Mouse (Mus musculus): Measurements from ENCODE around the gene Tagln2. TPM values are rescaled to one million over a fixed set of nuclear protein-coding genes. Genes with fewer than 3 reads are reported as not detected.

Gene Tagln2
- polyA plus RNA-seq (2014; fragmentation: Nextera tagmentation; extraction: Ambion mirVana): 56.7 and 61.7 TPM in 2 replicates

DNA sequence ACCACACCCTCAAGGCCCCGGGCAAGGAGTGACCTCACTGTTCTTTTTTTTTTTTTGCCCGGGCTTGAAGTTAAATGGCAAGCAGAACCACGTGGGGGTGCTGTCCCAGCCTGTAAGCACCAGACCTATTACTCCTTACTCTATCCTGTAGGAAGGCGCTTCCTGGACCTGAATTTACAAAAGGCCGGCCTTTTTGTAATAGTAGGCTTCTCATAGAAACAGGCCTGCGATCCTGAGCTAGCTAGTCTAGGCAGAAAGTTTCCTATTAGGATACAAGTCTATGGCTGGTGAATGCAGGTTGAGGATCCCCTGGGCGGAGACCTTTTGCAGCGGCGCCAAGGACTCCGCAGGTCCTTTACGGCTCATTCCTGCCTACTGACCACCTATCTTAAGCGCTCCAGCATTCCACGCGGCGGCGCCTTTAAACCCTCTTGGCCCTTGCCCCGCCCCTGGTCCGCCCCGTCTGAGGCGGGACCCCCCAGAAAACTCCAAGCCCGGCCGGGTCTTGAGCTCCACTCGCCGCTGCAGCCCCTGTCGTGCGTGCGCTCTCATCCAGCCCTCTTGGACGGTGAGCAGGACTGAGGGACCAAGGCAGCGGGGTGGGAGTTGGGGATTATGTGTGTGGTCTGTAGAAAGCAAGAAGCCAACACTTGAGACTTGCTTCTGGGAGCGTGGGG lies at the start of gene Tagln2:
TSS of gene Tagln2 (plus strand) at position 283 of the 677 bp plus-strand sequence.
- 1% methylated on average over 30 of the region's 30 CpGs for WGBS
- Histone ChIP-seq H3K27me3 (ENCODE audit: control insufficient read depth, insufficient read depth, low read length) (peaks cover 7% of the 10 kb centered on the region), H3K27ac (replicated peaks; ENCODE audit: low read depth, low read length) (0 out of 2 replicates have a peak within 1 kb of the TSS, but pooled peaks have one; percentile 2), H3K4me2 (ENCODE audit: low read depth, low read length) (peak within 1 kb of the TSS; percentile 78), H3K4me1 (ENCODE audit: control insufficient read depth, insufficient read depth, low read length) (peaks cover 7% of the 10 kb centered on the region; the same call in 1 of the 2 replicates), H3K9ac (replicated peaks; ENCODE audit: low read length) (peak within 1 kb of the TSS; percentile 50), H3K36me3 (replicated peaks; ENCODE audit: control insufficient read depth, insufficient read depth, low read depth, low read length) (peaks cover 8% of the 10 kb centered on the region), H3K4me3 (ENCODE audit: low read depth, low read length) (peak within 1 kb of the TSS; percentile 44), H3K9me3 (replicated peaks; ENCODE audit: control insufficient read depth, low read length) (no peaks in the 10 kb centered on the region)
- ATAC-seq (replicated peaks; ENCODE audit: insufficient number of reproducible peaks, low FRiP score, low TSS enrichment, low read depth): peak; percentile 39
- peak; percentile 79 for DNase-seq (ENCODE audit: low spot score)

- H3K36me3 ChIP-seq (replicated peaks; ENCODE audit: control insufficient read depth, insufficient read depth, low read depth, low read length): no peaks in the 10 kb centered on the region
- H3K9ac ChIP-seq (replicated peaks; ENCODE audit: low read length): no peak overlapping the region
- 23% methylated on average over 2 of the region's 2 CpGs for WGBS
- H3K4me2 ChIP-seq (ENCODE audit: low read depth, low read length): no peak overlapping the region
- H3K9me3 ChIP-seq (replicated peaks; ENCODE audit: control insufficient read depth, low read length): no peaks in the 10 kb centered on the region
- no peak for DNase-seq (ENCODE audit: low spot score)
- ATAC-seq (replicated peaks; ENCODE audit: insufficient number of reproducible peaks, low FRiP score, low TSS enrichment, low read depth): no peak
- no peak overlapping the region for H3K27ac ChIP-seq (replicated peaks; ENCODE audit: low read depth, low read length)
- no peaks in the 10 kb centered on the region for H3K27me3 ChIP-seq (ENCODE audit: control insufficient read depth, insufficient read depth, low read length)
- no peak overlapping the region for H3K4me3 ChIP-seq (ENCODE audit: low read depth, low read length)
- H3K4me1 ChIP-seq (ENCODE audit: control insufficient read depth, insufficient read depth, low read length): no peaks in the 10 kb centered on the region
Observed at GRCm38 (mm10) chr1:172450226-172450625, 49.6 kb upstream of the Tagln2 start.

DNA sequence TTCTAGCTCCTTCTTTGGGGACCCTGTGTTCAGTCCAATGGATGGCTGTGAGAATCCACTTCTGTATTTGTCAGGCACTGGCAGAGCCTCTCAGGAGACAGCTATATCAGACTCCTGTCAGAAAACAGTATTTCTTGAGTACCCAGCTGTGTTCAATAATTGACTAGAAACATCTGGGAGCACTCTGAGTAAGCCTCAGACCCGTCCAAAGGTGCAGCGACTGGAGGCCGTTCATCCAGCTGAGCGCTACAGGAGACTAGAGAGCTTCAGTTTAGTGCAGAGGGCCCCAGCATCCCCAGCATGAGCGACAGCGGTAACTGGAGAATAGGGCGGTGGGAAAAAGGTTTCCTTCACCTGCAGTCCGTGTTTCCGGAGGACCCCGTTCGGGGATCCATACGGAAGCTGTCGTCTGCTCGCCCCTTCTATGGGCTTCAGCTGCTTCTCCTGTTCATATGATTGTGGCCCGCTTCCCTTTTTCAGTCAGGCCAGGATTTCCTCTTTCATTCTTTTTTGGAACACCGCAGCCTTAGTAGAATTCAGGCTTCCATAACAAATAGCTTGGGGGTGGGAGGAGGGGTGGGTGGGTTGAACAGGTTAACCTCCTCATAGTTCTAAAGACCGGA lies 48.9 kb upstream of the Tagln2 start:
- H3K27ac ChIP-seq (replicated peaks; ENCODE audit: low read depth, low read length): no peak overlapping the region
- ATAC-seq (replicated peaks; ENCODE audit: insufficient number of reproducible peaks, low FRiP score, low TSS enrichment, low read depth) (no peak), DNase-seq (ENCODE audit: low spot score) (peak; percentile 72)
- no peaks in the 10 kb centered on the region for H3K4me1 ChIP-seq (ENCODE audit: control insufficient read depth, insufficient read depth, low read length)
- no peaks in the 10 kb centered on the region for H3K27me3 ChIP-seq (ENCODE audit: control insufficient read depth, insufficient read depth, low read length)
- H3K9me3 ChIP-seq (replicated peaks; ENCODE audit: control insufficient read depth, low read length): no peaks in the 10 kb centered on the region
- no peak overlapping the region for H3K9ac ChIP-seq (replicated peaks; ENCODE audit: low read length)
- H3K36me3 ChIP-seq (replicated peaks; ENCODE audit: control insufficient read depth, insufficient read depth, low read depth, low read length): no peaks in the 10 kb centered on the region
- H3K4me3 ChIP-seq (ENCODE audit: low read depth, low read length): no peak overlapping the region
- WGBS: 21% methylated on average over 17 of the region's 17 CpGs
- H3K4me2 ChIP-seq (ENCODE audit: low read depth, low read length): no peak overlapping the region

- H3K9ac ChIP-seq (replicated peaks; ENCODE audit: low read length): no peak overlapping the region
- H3K4me1 ChIP-seq (ENCODE audit: control insufficient read depth, insufficient read depth, low read length): no peaks in the 10 kb centered on the region
- H3K9me3 ChIP-seq (replicated peaks; ENCODE audit: control insufficient read depth, low read length): no peaks in the 10 kb centered on the region
- ATAC-seq (replicated peaks; ENCODE audit: insufficient number of reproducible peaks, low FRiP score, low TSS enrichment, low read depth): no peak
- H3K36me3 ChIP-seq (replicated peaks; ENCODE audit: control insufficient read depth, insufficient read depth, low read depth, low read length): no peaks in the 10 kb centered on the region
- H3K4me3 ChIP-seq (ENCODE audit: low read depth, low read length): no peak overlapping the region
- no peaks in the 10 kb centered on the region for H3K27me3 ChIP-seq (ENCODE audit: control insufficient read depth, insufficient read depth, low read length)
- WGBS: 85% methylated on average over 2 of the region's 2 CpGs
- DNase-seq (ENCODE audit: low spot score): no peak
- no peak overlapping the region for H3K27ac ChIP-seq (replicated peaks; ENCODE audit: low read depth, low read length)
- no peak overlapping the region for H3K4me2 ChIP-seq (ENCODE audit: low read depth, low read length)
Observed at GRCm38 (mm10) chr1:172452911-172453310, 46.9 kb upstream of the Tagln2 start.

- H3K4me1 ChIP-seq (ENCODE audit: control insufficient read depth, insufficient read depth, low read length): no peaks in the 10 kb centered on the region
- H3K27ac ChIP-seq (replicated peaks; ENCODE audit: low read depth, low read length): no peak overlapping the region
- H3K9me3 ChIP-seq (replicated peaks; ENCODE audit: control insufficient read depth, low read length): no peaks in the 10 kb centered on the region
- no peak overlapping the region for H3K4me3 ChIP-seq (ENCODE audit: low read depth, low read length)
- H3K36me3 ChIP-seq (replicated peaks; ENCODE audit: control insufficient read depth, insufficient read depth, low read depth, low read length): no peaks in the 10 kb centered on the region
- 91% methylated on average over 2 of the region's 2 CpGs for WGBS
- H3K4me2 ChIP-seq (ENCODE audit: low read depth, low read length): no peak overlapping the region
- DNase-seq (ENCODE audit: low spot score) (no peak), ATAC-seq (replicated peaks; ENCODE audit: insufficient number of reproducible peaks, low FRiP score, low TSS enrichment, low read depth) (no peak)
- H3K9ac ChIP-seq (replicated peaks; ENCODE audit: low read length): no peak overlapping the region
- H3K27me3 ChIP-seq (ENCODE audit: control insufficient read depth, insufficient read depth, low read length): no peaks in the 10 kb centered on the region
Observed at GRCm38 (mm10) chr1:172453810-172454209, 46.0 kb upstream of the Tagln2 start.

- Histone ChIP-seq H3K4me2 (ENCODE audit: low read depth, low read length) (no peak overlapping the region), H3K4me3 (ENCODE audit: low read depth, low read length) (no peak overlapping the region), H3K9ac (replicated peaks; ENCODE audit: low read length) (no peak overlapping the region), H3K36me3 (replicated peaks; ENCODE audit: control insufficient read depth, insufficient read depth, low read depth, low read length) (no peaks in the 10 kb centered on the region), H3K27me3 (ENCODE audit: control insufficient read depth, insufficient read depth, low read length) (no peaks in the 10 kb centered on the region), H3K4me1 (ENCODE audit: control insufficient read depth, insufficient read depth, low read length) (no peaks in the 10 kb centered on the region), H3K27ac (replicated peaks; ENCODE audit: low read depth, low read length) (no peak overlapping the region), H3K9me3 (replicated peaks; ENCODE audit: control insufficient read depth, low read length) (no peaks in the 10 kb centered on the region)
- DNase-seq (ENCODE audit: low spot score) (no peak), ATAC-seq (replicated peaks; ENCODE audit: insufficient number of reproducible peaks, low FRiP score, low TSS enrichment, low read depth) (no peak)
- 21% methylated on average over 4 of the region's 4 CpGs for WGBS
Observed at GRCm38 (mm10) chr1:172455416-172455815, 44.4 kb upstream of the Tagln2 start.

DNA sequence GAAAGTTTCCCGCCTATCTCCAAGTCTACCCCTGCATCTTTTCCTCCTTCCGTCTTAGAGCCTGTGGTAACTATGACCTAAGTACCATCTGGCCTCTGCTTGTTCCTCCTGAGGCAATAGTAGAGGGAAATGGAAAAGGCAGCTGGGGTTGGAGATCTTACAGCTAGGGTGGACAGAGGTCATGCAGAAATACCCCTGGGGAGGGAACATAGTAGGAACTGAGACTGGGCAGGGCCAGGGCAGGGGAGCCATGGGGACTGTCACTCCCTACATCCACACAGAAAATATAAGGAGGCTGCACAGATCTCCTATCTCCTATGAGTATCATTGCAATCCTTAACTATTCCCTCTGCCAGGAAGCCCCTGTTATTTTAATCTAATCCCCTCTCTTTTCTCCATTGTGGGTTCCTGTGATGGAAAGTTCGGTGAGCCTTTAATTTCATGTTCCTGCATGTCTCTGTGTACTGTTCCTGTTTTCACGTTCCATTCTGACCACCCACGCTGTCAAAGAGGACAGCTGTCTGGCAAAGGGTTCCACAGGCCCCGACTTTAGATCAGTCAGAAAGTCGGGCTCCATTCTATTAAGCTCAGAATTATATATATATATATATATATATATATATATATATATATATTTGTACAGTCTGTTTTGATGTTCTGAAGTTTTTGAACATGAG lies 43.7 kb upstream of the Tagln2 start:
- 63% methylated on average over 7 of the region's 7 CpGs for WGBS
- ATAC-seq (replicated peaks; ENCODE audit: insufficient number of reproducible peaks, low FRiP score, low TSS enrichment, low read depth) (no peak), DNase-seq (ENCODE audit: low spot score) (no peak)
- H3K36me3 ChIP-seq (replicated peaks; ENCODE audit: control insufficient read depth, insufficient read depth, low read depth, low read length): no peaks in the 10 kb centered on the region
- no peak overlapping the region for H3K4me3 ChIP-seq (ENCODE audit: low read depth, low read length)
- no peaks in the 10 kb centered on the region for H3K9me3 ChIP-seq (replicated peaks; ENCODE audit: control insufficient read depth, low read length)
- H3K4me2 ChIP-seq (ENCODE audit: low read depth, low read length): no peak overlapping the region
- no peak overlapping the region for H3K9ac ChIP-seq (replicated peaks; ENCODE audit: low read length)
- H3K27ac ChIP-seq (replicated peaks; ENCODE audit: low read depth, low read length): no peak overlapping the region
- no peaks in the 10 kb centered on the region for H3K27me3 ChIP-seq (ENCODE audit: control insufficient read depth, insufficient read depth, low read length)
- H3K4me1 ChIP-seq (ENCODE audit: control insufficient read depth, insufficient read depth, low read length): no peaks in the 10 kb centered on the region

- 92% methylated on average over 3 of the region's 3 CpGs for WGBS
- no peak overlapping the region for H3K9ac ChIP-seq (replicated peaks; ENCODE audit: low read length)
Observed at GRCm38 (mm10) chr1:172457196-172457595, 42.7 kb upstream of the Tagln2 start.

More at GRCm38 (mm10) chr1:172457196-172457595, 42.7 kb upstream of the Tagln2 start:
- no peaks in the 10 kb centered on the region for H3K36me3 ChIP-seq (replicated peaks; ENCODE audit: control insufficient read depth, insufficient read depth, low read depth, low read length)
- no peaks in the 10 kb centered on the region for H3K4me1 ChIP-seq (ENCODE audit: control insufficient read depth, insufficient read depth, low read length)
- no peak overlapping the region for H3K27ac ChIP-seq (replicated peaks; ENCODE audit: low read depth, low read length)
- H3K9me3 ChIP-seq (replicated peaks; ENCODE audit: control insufficient read depth, low read length): no peaks in the 10 kb centered on the region
- H3K27me3 ChIP-seq (ENCODE audit: control insufficient read depth, insufficient read depth, low read length): no peaks in the 10 kb centered on the region
- no peak for DNase-seq (ENCODE audit: low spot score)
- no peak overlapping the region for H3K4me3 ChIP-seq (ENCODE audit: low read depth, low read length)
- ATAC-seq (replicated peaks; ENCODE audit: insufficient number of reproducible peaks, low FRiP score, low TSS enrichment, low read depth): no peak
- H3K4me2 ChIP-seq (ENCODE audit: low read depth, low read length): no peak overlapping the region

Data from embryonic facial prominence, embryonic 11.5 days (tissue).